Mouse (Mus musculus) embryo, embryonic 10.5 days (tissue): ENCODE results near the gene Olfr215.
"Not testable (repeated sequence)": the region's sequence is repeated elsewhere in the genome, so short reads cannot be mapped to it uniquely, and the experiment has no call there.

Experiments
- DNase-seq: peaks from one replicate; pipeline ENCODE4 v3.0.0-alpha.2; 2015; ENCODE audit warnings: low spot score

Gene Olfr215

GRCm38 (mm10) chr6:116584095-116584494 lies at the start of gene Olfr215:
TSS of gene Olfr215 (minus strand) at chr6:116584195.
- no peak for DNase-seq

GRCm38 (mm10) chr6:116632129-116632528 lies 48.1 kb upstream of the Olfr215 start:
- peak; percentile 77 for DNase-seq

GRCm38 (mm10) chr6:116629766-116630165 lies 45.8 kb upstream of the Olfr215 start:
- DNase-seq: peak; percentile 17

DNA sequence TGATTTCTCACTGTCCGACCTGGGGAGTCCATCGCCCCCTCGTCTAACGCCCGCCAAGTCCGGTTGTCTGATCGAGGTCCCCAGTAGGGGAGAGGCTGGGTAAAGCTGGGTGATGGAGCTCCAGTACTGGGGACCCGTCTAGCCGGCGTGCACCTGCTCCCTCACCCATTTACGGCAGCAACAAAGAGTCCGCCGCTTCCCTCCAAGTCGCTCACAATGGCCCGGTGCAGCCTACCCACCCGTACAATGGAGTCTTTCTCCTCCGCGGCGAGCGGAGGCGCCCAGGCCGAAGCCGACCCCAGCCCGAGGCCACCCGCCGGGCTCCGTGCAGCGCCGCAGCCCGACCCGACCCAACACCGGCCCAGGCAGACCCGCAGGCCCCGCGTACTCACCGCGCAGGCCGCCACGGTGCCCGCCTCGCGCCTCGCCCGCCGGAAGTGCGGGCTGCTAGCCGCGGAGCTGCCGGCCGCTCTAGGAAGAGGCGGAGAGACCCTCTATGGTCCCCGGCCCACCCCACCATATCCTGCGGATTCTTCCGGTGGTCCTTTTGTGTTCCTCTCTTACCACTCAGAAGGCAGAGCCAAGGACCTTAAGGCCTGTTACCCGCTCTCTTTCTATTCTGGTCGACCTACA lies 44.7 kb upstream of the Olfr215 start, which contains the start of gene Zfp422:
Zfp422 (minus strand) TSS at position 461 of the 633 bp plus-strand sequence.
- peak; percentile 88 for DNase-seq

GRCm38 (mm10) chr6:116628095-116628494 lies 44.1 kb upstream of the Olfr215 start:
- DNase-seq: peak; percentile 31

- not testable (repeated sequence) for DNase-seq
Observed at GRCm38 (mm10) chr6:116626417-116626816, 42.4 kb upstream of the Olfr215 start.

GRCm38 (mm10) chr6:116621318-116622023 lies 37.5 kb upstream of the Olfr215 start:
- DNase-seq: no peak

DNA sequence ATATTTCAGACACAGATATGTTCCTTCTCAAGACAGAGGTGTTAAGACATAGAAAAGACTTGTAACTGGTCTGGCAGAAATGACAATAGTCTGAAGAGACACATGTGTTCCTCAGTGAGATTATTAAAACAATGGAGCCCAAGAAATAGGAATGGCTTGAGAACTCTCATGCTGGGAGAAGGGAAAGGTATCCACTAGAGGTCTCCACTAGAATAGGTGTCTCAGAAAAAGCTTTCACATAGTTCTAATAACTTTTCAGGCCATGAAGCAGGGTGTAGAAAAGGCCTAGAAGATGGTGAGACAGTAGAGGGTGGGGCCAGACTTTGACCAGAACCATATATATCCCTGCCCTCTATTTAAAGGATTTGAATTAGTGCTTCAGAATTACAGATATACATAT lies 34.1 kb upstream of the Olfr215 start:
- no peak for DNase-seq

DNA sequence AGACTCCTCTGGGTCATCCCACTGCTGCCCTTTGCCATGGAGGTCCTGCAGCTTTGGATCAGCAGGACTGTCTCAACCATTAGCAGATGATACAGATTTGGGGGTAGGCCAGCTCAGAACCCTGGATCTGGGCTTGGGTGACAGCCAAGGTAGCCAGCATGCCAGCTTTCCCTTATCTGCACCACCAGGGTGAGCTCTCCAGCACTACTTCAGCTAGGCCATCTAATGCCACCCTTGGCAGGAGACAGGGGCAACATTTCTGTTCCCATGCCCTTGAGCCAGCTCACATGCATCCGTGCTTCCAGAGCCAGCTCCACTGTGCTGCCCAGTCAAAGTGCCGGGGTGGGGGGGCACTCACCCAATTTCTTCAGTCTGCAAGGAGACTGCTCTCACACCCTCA lies 31.7 kb upstream of the Olfr215 start:
- no peak for DNase-seq

- no peak for DNase-seq
Observed at GRCm38 (mm10) chr6:116607230-116607629, 23.2 kb upstream of the Olfr215 start.

DNA sequence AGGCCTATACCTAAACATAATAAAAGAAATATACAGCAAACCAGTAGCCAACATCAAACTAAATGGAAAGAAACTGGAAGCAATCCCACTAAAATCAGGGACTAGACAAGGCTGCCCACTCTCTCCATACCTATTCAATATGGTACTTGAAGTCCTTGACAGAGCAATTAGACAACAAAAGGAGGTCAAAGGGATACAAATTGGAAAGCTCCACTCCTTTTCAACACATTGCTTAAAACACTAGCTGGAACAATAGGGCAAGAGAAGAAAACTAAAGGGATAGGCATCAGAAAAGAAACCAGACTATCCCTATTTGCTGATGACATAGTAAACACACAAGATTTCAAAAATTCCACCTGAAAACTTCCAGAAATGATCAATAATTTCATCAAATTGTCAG lies 17.0 kb upstream of the Olfr215 start:
- not testable (repeated sequence) for DNase-seq

GRCm38 (mm10) chr6:116569834-116570233 lies 14.2 kb downstream of the Olfr215 start:
- peak; percentile 80 for DNase-seq

- no peak for DNase-seq
Observed at GRCm38 (mm10) chr6:116554952-116555351, 29.0 kb downstream of the Olfr215 start.

DNA sequence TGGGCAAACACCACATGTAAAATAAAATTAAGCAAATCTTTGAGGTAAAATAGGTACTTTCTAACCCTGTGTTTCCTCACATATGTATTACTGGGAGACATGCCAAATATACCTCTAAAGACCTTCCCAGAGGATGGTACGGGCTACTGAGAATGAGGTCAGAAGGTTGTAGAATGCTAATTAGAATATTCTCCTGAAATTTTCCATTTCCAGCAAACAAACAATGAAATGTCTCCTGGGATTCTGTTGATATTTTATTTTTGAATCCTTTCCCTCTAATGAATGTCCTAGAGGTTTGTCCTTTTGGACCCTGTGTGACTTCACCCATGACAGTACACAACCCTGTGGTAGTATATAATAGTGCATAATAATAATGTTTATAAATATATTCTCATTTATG lies 30.1 kb downstream of the Olfr215 start, which contains the start of gene Olfr214:
Olfr214 (plus strand) TSS at position 301 of the 400 bp plus-strand sequence.
- DNase-seq: no peak

- DNase-seq: not testable (repeated sequence)
Observed at GRCm38 (mm10) chr6:116550841-116551240, 33.2 kb downstream of the Olfr215 start, which contains the start of gene Gm5580. TSS of gene Gm5580 (plus strand) at chr6:116551141.

GRCm38 (mm10) chr6:116542500-116542899 lies 41.5 kb downstream of the Olfr215 start:
- no peak for DNase-seq

DNA sequence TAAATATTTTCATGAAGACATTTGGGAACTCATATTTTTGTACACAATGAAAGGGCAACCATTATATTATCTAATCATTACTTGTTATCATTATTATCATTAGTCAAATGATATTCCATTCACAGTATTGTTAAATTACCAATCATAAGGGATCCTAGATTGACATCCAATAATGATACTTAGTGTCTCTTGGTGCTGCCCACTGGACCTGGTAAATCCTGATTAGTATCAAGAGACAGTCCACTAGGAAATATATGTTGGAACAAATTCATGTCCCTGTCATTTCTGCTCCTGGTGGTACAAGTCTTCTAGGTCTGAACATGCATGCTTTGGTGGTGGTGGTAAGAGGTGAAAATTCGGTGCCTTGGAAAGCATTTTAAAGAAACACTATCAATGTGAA lies 45.8 kb downstream of the Olfr215 start, which contains the start of gene Olfr213:
Olfr213 (plus strand) TSS at position 301 of the 400 bp plus-strand sequence.
- no peak for DNase-seq
